Mouse (Mus musculus) layer of hippocampus, adult 2 months (tissue): ENCODE results near the gene Pax4. TPM values are rescaled to one million over a fixed set of nuclear protein-coding genes. Genes with fewer than 3 reads are reported as not detected.

ENCODE experiments used
- DNase-seq, 2 experiments: peaks; one replicate each; pipeline ENCODE4 v3.0.0; 2022; ENCODE audit warnings: low spot score in 2 of 2
- H3K27ac ChIP-seq: fragments of 200-600 bp; 2 replicates; pipeline ENCODE4 v1.8.1; 2022
- H3K4me3 ChIP-seq: fragments of 200-600 bp; 2 replicates; pipeline ENCODE4 v1.8.1; 2022; ENCODE audit warnings: mild to moderate bottlenecking
- CTCF ChIP-seq: fragments of 200-600 bp; conservative IDR thresholded peaks from 2 replicates; pipeline ENCODE4 v1.8.1; 2022; ENCODE audit warnings: antibody characterized with exemption, mild to moderate bottlenecking, moderate library complexity
- long read RNA-seq, 2 experiments: library from polyadenylated mRNA; stranded (forward); transcript quantifications; one replicate each; pipeline ENCODE4 v2.0.0; 2021; ENCODE audit warnings: borderline mapping rate in 2 of 2
- total RNA-seq, 2 experiments: library from RNA; stranded (reverse); gene quantifications; 2 replicates each; pipeline ENCODE4 v1.2.3; 2021

Pax4 gene
- total RNA-seq = not detected
- long read RNA-seq, experiment 1 = 0 reads
- long read RNA-seq, experiment 2 = 0 reads

DNA sequence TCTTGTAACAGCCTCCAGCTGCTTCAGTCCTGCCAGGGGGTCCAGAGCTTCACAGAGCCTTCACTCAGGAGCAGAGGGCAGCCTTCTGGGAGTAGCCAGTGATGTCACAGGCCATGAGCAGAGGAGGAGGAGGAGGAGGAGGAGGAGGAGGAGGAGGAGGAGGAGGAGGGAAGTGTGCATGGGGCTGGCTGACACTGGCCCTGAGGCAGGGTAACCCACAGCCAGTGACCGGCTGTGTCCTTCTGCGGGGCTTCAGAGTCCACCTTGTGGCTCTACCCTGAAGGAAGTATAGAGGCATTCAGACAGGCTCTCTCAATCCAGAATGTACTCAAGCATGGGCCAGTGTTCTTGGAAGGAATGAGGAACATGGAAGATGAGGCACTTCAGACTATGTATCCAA is at the start of gene Pax4:
Gene Pax4, minus strand, starts transcription at position 101 of the 400 bp plus-strand sequence.
- H3K4me3 ChIP-seq = no peak within 1 kb of the TSS
- no peak for TF ChIP-seq CTCF
- DNase-seq = no peak
- H3K27ac ChIP-seq = no peak within 1 kb of the TSS

DNA sequence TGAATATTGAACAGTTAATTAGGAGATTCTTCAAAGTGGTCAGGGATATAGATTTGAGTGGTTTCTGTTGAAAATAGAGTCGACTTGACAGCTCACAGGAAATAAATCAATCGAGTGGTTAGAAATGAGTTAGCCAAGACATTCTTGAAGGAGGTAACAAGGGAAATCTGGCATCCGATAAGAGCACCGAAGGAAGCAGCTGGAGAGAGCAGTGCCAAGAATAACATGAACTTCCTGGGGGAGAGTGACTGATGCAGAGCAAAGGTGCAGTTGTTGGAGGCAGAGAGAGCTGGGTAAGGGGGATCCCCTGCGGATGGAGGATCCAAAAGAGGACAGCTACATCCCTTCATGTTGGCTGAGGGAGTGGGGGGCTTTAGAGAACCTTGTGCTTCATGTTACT is 48.7 kb upstream of the Pax4 start:
- Histone ChIP-seq H3K4me3 (no peak overlapping the region), H3K27ac (no peak overlapping the region)
- no peak for TF ChIP-seq CTCF
- no peak for DNase-seq

DNA sequence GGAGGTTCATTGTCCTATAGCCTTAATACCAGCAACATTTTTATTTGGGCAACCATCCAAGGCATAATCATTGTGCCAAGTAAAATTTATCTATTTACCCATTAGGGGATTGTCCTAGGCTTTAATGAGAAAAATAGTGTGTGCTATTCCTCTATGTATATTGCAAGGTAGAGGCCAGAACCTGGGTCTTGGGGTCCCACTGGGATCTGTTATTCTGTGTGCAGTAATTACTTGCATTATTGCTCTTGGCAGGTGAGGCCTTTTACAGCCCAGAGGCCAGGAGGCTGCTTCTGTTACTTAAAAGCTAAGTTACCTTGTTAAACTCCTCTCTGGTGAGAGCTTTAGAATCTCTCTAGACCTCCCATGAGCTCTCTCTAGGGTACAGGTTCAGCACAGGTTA is 42.0 kb upstream of the Pax4 start:
- no peak for DNase-seq
- H3K4me3 ChIP-seq = no peak overlapping the region
- no peak overlapping the region for H3K27ac ChIP-seq
- no peak for TF ChIP-seq CTCF

DNA sequence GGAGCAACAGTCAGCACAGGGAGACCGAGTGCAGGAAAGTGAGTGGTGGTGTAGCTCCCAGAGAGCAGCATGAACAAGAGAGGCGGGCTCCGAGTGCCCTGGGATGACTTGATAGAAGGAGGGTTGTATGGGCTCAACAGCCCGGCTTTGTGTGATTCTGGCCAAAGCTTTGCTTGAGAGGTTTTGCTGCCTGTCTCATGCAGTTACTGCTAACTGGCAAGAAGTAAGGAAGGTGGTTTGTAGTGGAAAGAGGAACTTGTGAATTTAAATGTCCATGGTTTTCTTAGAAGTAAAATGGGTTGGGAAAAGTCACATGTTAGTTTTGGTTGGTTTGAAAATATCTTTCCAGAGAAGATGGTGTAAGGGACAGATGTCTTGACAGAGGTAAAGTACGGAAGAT is 41.5 kb upstream of the Pax4 start:
- TF ChIP-seq CTCF = no peak
- H3K27ac ChIP-seq = no peak overlapping the region
- DNase-seq = no peak
- H3K4me3 ChIP-seq = no peak overlapping the region

DNA sequence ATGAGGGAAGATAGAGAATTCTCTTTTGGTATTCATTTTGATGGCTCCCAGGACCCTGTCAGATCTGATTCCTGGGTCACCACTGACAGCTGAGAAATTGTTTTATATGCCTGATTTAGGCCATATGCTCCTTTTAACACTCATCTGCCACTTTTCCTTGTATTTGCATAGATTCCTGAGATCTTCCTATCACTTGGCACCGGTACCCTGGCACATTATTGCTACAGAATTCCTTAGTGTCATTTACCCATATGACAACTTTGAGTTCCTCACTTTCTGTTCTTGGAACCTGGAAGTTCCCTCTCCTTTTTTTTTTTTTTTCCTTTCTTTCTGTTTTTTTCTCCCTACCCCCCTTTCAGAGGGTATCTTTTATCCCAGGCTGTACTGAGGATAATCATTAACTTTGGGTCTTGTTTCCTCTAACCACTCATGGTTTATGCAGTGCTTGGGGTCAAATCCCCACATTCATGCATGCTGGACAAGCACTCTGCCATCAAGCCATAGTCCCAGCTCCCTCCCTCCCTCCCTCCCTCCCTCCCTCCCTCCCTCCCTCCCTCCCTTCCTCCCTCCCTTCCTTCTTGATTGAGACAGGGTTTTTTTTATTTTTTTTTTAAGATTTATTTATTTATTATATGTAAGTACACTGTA is 39.2 kb upstream of the Pax4 start:
- H3K4me3 ChIP-seq = no peak overlapping the region

DNA sequence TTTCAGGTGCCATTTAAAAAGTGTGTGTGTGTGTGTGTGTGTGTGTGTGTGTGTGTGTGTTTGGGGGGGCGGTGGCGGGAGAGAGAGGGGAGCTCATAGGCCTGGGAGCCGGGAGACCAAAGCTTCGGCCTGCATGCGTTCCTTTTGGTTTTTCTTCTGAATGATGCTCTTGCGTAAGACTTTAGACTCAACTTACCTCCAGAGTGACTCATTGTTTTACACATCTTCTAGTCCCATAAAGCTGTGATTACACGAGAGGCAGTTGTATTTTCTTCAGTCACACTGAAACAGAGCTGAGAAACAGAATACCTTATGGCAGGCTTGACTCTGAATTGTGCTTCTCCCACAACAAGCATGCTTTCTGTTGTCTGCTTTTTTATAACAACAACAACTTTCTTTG is 37.8 kb upstream of the Pax4 start:
- Histone ChIP-seq H3K27ac (peak overlapping the region; percentile 29; the same call in 1 of the 2 replicates), H3K4me3 (no peak overlapping the region)
- no peak for TF ChIP-seq CTCF
- DNase-seq = no peak

More for the DNA sequence above, 39.2 kb upstream of the Pax4 start:
- H3K27ac ChIP-seq = 0 out of 2 replicates have a peak overlapping the region, but pooled peaks have one; percentile 28
- TF ChIP-seq CTCF = no peak
- no peak for DNase-seq

DNA sequence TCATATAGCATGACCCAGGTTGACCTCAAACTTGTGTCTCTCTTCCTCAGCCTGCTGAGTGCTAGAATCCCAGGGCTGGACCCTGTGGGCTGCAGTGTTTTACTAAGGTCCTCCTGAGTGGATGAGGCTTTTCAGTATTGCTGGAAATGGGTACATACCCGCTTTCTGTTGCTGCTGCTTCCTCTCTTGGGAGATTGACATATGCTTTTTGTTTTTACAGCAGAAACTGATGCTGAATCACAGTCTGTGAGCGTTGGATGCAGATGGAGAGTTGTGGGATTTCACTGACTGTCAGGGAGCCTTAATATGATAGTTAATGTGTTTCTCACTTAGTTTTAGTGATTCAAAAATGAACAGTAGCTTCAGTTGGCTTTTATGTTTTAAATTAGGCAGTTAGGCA is 37.3 kb upstream of the Pax4 start:
- Histone ChIP-seq H3K4me3 (no peak overlapping the region), H3K27ac (peak overlapping the region; percentile 68; the same call in 1 of the 2 replicates)
- peak; percentile 23 to 68 for DNase-seq
- TF ChIP-seq CTCF = no peak

DNA sequence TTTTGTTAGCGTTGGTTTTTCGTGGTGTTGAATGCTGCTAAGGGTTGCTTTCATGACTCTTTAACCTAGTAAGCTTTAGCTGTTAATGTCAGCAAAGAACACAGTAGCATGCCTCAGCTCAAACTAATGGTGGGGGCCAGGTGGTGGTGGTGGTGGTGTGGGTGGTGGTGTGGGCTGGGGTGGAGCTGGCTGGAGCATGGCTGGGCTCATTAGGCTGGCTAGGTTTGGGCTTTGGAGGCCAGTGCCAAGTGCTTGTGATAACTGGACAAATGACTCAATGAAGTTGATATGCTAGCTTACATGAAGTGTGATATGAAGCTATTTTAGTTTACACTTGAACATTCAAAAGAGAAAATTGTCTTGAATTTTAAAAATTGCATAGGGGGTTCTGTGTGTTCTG is 36.9 kb upstream of the Pax4 start:
- H3K4me3 ChIP-seq = no peak overlapping the region
- TF ChIP-seq CTCF = no peak
- H3K27ac ChIP-seq = peak overlapping the region; percentile 68; the same call in 1 of the 2 replicates
- DNase-seq = no peak

DNA sequence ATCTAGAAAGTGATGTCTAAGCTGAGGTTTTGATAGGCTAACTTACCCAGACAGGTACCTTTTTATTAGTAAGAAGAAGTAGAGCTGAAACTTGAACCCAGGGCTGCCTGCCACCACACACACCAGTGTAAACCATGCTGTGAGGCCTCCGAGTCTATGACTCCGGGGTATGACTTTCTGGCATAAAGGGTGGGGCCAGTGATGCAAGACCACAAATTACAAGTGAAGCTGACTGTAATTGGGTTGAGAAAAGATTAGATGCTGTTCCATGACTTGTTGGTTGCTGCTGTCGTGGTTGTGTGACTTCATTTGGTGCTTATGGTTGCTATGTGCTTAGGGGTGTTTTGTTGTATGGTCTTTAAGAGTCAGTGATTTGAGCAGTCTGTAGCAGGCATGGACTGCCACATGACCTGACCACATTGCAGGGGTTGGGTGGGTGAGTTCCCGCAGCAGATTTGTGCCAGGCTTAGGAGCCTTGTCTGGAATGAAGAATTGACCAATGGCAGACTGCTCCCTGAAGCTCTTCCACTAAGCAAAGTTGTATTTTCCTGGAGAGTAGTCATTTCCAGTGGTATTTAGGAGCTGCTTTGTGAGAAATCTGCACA is 33.7 kb upstream of the Pax4 start:
- TF ChIP-seq CTCF = no peak
- no peak for DNase-seq
- H3K27ac ChIP-seq = no peak overlapping the region

DNA sequence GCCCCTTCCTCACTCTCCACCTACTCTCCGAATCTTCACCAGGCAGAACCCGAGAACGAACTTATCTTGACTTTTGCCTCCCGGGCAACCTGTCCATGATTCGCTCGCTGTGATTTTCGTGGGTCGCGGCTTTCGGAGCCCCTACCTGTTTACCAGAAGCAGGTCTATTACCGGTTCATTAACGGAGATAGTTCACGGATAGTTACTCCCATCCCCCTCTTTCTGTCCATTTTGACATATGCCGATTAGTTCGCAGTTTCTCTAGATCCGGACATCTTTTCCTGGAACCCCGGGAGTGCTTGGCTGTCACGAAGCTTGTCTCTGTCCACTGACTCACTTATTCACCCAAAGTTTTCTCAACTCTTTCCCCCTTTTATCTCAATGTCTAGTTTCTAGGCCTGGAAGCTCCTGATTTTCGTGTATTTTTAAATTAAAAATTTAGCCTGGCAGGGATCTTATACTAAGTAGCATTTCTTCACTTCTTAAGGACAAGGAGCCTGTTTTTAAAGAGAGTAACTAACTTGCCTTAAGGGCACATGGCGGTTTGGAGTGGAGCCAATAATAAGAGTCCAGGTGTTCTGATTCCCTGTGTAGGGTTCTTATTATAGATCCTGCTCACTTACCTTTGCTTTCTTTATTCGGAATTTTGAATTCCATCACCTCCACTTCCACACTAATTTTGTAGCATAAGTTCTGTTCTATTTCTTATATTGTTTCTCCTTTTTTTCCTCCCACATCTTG is 31.8 kb upstream of the Pax4 start:
- TF ChIP-seq CTCF = no peak
- no peak for DNase-seq
- peak overlapping the region; percentile 87 for H3K27ac ChIP-seq
- peak overlapping the region; percentile 81 for H3K4me3 ChIP-seq

More for the DNA sequence above, 33.7 kb upstream of the Pax4 start:
- no peak overlapping the region for H3K4me3 ChIP-seq

DNA sequence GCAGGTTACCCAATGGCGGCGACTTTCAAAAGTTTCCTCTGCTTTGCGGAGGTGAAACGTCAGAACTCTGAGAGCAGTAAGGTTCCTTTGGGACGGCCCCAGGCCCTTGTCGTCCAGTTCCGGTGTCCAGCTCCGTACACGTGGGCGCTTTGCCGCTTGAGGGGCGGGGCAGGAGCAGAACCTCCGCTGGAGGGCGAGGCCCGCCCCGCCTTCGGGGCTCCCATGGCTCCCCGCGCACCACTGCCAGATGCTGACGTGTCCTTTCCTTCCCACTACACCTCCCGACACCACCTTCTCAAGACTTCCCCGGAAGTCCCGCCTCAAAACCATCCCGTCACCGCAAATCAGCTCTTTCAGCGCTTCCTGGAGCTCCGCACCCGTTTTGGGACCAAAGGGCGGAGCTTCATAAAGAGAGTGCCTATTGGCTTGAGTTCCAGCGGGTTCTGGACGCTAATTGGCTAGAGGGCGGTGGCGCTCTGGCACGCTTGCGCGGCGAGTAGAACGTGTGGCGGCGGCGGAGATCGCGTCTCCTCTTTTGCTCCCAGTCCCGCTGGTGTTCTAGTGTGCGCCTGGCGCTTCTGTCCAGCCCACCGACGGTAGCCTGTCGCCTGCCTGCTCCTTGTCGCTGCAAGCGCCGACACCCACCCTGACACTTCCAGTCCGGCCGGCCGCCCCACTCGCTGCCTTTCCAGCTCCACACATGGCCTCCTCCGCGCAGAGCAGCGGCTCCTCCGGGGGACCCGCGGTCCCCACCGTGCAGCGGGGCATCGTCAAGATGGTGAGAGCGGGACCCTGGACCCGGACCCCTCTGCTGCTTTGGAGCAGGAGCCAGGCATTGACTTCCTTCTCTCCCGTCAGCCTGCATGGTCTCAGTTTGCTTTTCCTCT is 31.0 kb upstream of the Pax4 start:
- peak; percentile 97 to 100 for DNase-seq
- peak overlapping the region; percentile 81 for H3K4me3 ChIP-seq
- TF ChIP-seq CTCF = no peak; the same call in none of the 2 replicates
- H3K27ac ChIP-seq = peak overlapping the region; percentile 87

DNA sequence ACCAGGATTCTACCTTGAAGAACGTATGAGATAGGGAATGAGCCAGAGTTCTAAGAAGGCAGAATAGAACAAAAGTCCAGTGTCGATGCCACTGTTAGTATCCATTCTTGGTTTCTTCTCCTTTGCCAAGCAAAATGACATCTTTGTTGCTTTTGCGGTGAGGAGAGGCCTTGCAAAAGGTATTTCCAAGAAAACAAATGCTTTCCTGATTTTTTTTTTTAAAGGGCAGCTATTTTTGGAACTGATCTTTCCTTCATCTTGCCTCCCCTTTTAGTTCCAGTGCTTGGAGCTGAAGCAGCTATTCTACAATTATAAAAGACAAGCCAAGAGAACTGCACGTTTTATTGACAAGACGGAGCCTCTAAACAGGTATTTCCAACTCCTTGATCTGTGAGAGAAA is 25.7 kb upstream of the Pax4 start, which contains the start of gene Snd1:
Gene Snd1, plus strand, starts transcription at position 301 of the 400 bp plus-strand sequence.
- no peak for DNase-seq
- no peak for TF ChIP-seq CTCF
- H3K4me3 ChIP-seq = no peak within 1 kb of the TSS
- no peak within 1 kb of the TSS for H3K27ac ChIP-seq

DNA sequence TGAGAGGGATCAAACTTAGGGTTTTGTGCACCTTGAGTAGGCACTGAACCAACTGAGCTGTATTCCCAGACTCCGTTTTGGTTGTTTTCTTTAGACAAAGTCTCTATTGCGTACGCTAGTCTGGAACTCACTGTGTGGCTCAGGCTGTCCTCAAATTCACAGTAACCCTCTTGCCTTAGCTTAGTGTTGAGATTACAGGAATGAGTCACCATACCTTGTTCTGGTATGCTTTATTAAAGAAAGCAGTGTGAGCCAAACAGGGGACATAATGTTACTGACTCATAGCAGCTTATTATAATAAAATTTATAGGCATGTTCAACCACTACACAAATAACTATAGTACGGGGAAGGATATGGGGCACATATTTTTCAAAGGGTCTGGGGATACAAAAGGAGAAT is 25.1 kb upstream of the Pax4 start:
- DNase-seq = no peak
- Histone ChIP-seq H3K4me3 (no peak overlapping the region), H3K27ac (no peak overlapping the region)
- TF ChIP-seq CTCF = no peak
